Mouse (Mus musculus) cerebellum, postnatal 10 days (tissue): ENCODE data around the gene Lpo.

ENCODE experiments used
- DNase-seq, 2 experiments: peaks; one replicate each; pipeline ENCODE4 v3.0.0; 2021; ENCODE audit warnings: mixed read lengths in 2 of 2

The Lpo gene

DNA sequence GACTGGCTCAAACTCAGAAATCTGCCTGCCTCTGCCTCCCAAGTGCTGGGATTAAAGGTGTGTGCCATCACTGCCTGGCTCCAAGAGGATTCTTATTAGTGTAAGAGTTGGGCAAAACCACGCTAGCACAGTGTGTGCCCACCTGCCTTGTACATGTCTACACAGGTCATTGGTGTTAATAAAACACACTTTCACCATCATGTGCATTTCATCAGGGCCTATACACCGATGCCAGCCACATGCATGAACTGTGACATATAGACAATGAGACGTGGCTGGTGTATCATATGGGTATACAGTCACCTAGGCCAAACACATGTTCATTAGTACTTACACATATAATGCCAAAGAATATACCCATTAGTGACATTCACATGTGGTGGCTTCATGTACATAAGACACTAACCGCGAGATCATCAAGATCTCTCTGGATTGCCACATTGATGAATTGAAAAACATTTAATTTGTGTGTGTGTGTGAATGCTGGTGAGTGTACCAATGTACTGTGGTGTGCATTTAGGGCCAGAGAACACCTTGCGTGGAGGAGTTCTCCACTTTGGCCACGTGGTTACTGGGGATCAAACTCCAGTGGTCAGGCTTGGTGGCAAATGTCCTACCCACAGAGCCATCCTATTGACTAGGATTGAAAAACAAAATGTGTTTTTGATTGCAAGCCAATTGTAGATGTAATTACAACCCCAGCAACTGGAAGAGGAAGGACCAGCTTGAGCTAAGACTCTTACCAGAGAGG is 69.8 kb downstream of the Lpo start:
- no peak for DNase-seq

DNA sequence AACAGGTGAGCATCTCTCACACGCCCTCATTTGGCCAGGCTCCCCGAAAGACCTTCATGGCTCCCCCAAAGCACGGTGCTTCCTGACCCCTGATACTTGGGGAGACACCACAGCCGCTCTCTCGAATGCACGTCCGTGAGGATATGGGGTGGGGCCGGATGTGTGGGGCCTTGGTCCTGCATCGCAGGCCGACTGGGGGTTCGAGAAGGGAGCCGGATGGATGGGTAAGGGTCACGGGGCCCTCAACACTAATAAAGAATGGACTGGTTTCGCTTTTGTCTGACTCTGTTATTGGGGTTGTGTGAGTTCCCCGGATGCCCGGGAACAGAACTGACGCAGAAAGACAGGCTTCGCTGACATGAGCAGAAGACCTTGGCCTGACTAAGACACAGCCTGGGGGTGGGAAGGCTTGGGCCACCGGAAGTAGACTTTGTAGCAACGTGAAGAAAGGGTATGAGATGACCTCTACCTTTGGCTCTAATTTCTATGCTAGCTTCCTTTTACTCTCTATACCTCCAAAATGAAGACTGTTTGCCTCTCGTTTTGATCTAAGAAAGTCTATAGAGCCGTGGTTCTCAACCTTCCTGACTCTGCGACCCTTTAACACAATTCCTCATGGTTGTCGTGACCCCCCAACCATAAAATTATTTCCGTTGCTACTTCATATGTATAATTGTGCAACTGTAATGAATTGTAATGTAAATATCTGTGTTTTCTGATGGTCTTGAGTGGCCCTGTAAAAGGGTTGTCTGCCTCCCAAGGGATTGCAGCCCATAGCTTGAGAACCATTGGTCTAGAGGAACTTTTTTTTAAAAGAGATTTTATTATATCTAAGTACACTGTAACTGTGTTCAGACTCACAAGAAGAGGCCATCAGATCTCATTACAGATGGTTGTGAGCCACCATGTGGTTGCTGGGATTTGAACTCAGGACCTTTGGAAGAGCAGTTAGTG is 70.8 kb downstream of the Lpo start:
- no peak for DNase-seq
